Mouse (Mus musculus) intestine, embryonic 14.5 days (tissue): ENCODE results near the gene Klc2. TPM values are rescaled to one million over a fixed set of nuclear protein-coding genes. Genes with fewer than 3 reads are reported as not detected.
A peak's percentile ranks its signal among the peaks of the same experiment; 100 is the strongest.

Experiments used
- ATAC-seq: fragments of 200-750 bp; cut with Nextera tagmentation; replicated peaks from 2 replicates; pipeline ENCODE4 v1.8.0; 2017; ENCODE audit warnings: low read depth, moderate number of reproducible peaks, moderate TSS enrichment, moderate library complexity; ENCODE audit not compliant: low FRiP score, low TSS enrichment
- DNase-seq: peaks from one replicate; pipeline ENCODE4 v3.0.0-alpha.2; 2018; ENCODE audit warnings: low spot score
- H3K27ac ChIP-seq: fragments of 300-500 bp; sonication (generic); 2 replicates; pipeline ENCODE4 v1.5.1; 2014; ENCODE audit warnings: low read depth, mild to moderate bottlenecking, control low read depth
- H3K27me3 ChIP-seq: fragments of 300-500 bp; sonication (generic); replicated peaks from 2 replicates; pipeline ENCODE4 v1.6.1; 2014; ENCODE audit warnings: low read length, control low read depth; ENCODE audit not compliant: control insufficient read depth, insufficient read depth
- H3K36me3 ChIP-seq: fragments of 300-500 bp; sonication (generic); 2 replicates; pipeline ENCODE4 v1.6.1; 2014; ENCODE audit warnings: low read length, control low read depth; ENCODE audit not compliant: control insufficient read depth, insufficient read depth
- H3K4me1 ChIP-seq: fragments of 300-500 bp; sonication (generic); replicated peaks from 2 replicates; pipeline ENCODE4 v1.6.1; 2014; ENCODE audit warnings: low read length, control low read depth, mixed read lengths; ENCODE audit not compliant: control insufficient read depth, insufficient read depth
- H3K4me2 ChIP-seq: fragments of 300-500 bp; sonication (generic); 2 replicates; pipeline ENCODE4 v1.6.1; 2014; ENCODE audit warnings: low read length
- H3K4me3 ChIP-seq: fragments of 300-500 bp; sonication (generic); 2 replicates; pipeline ENCODE4 v1.5.1; 2014; ENCODE audit warnings: low read depth, low read length, control low read depth, mixed read lengths
- H3K9ac ChIP-seq: fragments of 300-500 bp; sonication (generic); 2 replicates; pipeline ENCODE4 v1.6.1; 2014; ENCODE audit warnings: mild to moderate bottlenecking, low read length
- H3K9me3 ChIP-seq: fragments of 300-500 bp; sonication (generic); 2 replicates; pipeline ENCODE4 v1.6.1; 2016; ENCODE audit warnings: low read length, control low read depth; ENCODE audit not compliant: control insufficient read depth
- WGBS: fragments of 180-500 bp; shearing (Covaris S2); extraction: QIAGEN DNeasy Blood & Tissue Kit; methylation state at CpG from one replicate; pipeline ENCODE4 v1.1.7; 2014; 5-methylcytosine and 5-hydroxymethylcytosine counted together
- polyA plus RNA-seq: library from polyadenylated mRNA; unstranded; fragments of >200 nt; fragmentation: Nextera tagmentation; extraction: Ambion mirVana; gene quantifications from 2 replicates; pipeline ENCODE4 v1.2.1, GENCODE M21; 2014

The Klc2 gene
- polyA plus RNA-seq, 1 experiment from 2014 or later, result 19.0 TPM

DNA sequence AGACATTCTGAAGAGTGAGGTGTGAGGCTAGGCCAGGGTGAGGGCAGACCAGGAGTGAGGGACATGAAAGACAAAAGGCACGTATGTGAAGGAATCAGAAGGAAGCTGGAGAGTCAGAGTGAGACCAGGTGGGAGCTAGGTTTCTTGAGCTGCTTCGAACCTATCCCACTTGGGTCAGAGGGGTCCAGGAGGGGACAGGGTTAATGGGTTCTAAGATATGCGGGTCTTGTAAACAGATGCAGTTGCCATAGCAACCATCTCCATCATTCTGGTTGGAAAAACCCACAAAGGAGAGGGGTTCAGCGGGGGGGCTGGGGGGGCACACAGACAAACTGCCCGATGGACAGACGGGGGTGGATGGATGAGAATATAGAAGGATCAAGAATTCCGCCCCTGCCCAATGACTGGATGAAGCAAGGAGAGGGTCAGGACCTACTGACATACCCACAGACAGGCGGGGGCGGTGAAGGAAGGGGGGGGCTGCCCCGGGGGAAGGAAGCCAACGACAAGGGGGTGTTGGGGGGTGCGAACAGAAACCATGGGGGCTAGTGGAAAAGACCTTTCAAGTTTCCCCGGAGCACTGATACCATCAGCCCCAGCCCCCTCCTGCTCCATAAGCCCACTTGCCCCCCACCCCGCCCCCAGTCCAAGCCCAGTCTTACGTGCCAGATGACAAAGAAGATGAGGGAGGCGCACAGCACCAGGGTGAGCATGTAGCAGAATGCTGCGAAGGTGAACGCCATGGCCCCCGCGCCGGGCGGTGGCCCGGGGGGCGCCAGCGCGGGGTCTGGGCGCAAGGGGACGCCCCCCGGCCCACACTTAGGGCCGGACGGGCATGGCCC is 20.6 kb downstream of the Klc2 start:
- DNase-seq (no peak), ATAC-seq (peak; percentile 24)
- Histone ChIP-seq H3K36me3 (peaks cover 41% of the 10 kb centered on the region), H3K4me2 (peak overlapping the region; percentile 100), H3K9me3 (no peaks in the 10 kb centered on the region), H3K27me3 (no peaks in the 10 kb centered on the region), H3K27ac (peak overlapping the region; percentile 16; the same call in 1 of the 2 replicates), H3K4me3 (peak overlapping the region; percentile 53), H3K9ac (peak overlapping the region; percentile 68), H3K4me1 (peaks cover 17% of the 10 kb centered on the region)
- 5% methylated on average over 31 of the region's 31 CpGs for WGBS

DNA sequence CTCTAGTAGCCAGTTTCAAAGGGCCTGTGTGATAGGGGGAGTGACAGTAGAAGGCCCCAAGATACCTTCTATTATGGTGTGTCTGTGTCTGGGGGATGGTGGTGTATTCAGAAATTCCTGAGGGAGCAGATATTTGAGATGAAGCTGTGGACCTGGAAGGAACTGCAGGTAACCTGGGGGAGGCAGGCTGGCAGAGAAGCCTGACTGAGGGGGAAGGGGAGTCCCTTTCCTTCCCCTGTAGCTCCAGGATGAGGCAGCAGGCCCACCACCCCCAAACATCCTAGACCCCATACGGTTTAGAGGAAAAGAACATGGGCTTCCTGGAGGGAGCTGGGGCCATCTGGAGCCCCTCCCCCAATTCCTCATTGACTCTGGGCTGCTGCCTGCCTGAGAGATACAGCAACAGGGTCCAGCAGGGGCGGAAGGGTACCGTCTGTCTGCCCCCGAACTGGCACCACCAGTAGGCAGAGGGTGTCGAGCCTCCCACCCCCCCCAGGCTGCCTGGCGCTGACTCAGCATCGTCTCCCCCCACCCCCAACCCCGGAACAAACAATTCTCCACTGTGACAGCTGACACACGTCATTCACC is 22.4 kb downstream of the Klc2 start:
- Histone ChIP-seq H3K4me1 (peaks cover 17% of the 10 kb centered on the region), H3K27me3 (no peaks in the 10 kb centered on the region)
- WGBS, result 11% methylated on average over 9 of the region's 9 CpGs

DNA sequence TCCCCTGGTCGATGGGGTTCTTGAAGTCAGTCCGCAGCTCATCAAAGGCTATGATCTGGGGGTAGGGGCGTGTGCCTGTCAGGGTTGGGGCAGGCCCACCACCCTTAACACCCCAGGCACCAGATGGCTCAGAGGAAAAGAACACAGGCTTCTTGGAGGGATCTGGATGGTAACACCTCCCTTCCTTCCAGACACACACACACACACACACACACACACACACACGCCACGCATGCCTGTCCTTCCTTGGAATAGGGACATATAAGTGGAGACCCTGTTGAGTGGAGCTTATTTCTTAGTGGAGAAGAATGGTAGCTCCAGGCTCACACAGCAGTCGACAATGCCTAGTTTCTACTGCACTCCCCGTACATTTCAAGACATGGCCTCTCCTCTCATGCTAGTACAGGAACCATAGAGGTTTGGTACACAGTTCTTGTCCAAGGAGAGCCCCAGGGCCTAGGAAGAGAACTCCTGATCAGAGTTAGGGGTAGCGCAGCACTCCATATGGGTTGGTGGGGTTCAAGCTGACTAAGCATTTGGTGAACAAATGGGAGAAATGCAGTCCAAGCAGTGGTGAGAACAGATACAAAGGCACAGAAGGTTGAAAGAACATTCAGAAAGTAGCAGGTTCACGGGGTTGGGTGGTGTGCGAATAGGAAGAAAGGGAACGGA is 23.5 kb downstream of the Klc2 start:
- 44% methylated on average over 11 of the region's 11 CpGs for WGBS
- Histone ChIP-seq H3K4me2 (no peak overlapping the region), H3K9ac (no peak overlapping the region), H3K27me3 (no peaks in the 10 kb centered on the region), H3K4me3 (no peak overlapping the region), H3K4me1 (peaks cover 17% of the 10 kb centered on the region), H3K9me3 (no peaks in the 10 kb centered on the region), H3K27ac (no peak overlapping the region), H3K36me3 (peaks cover 36% of the 10 kb centered on the region)
- DNase-seq (no peak), ATAC-seq (no peak; the same call in 1 of the 2 replicates)

More for the DNA sequence above, 22.4 kb downstream of the Klc2 start:
- no peak overlapping the region for H3K4me3 ChIP-seq
- H3K4me2 ChIP-seq, result no peak overlapping the region
- peaks cover 41% of the 10 kb centered on the region for H3K36me3 ChIP-seq
- ATAC-seq (no peak), DNase-seq (no peak)
- no peak overlapping the region for H3K27ac ChIP-seq
- no peak overlapping the region for H3K9ac ChIP-seq
- no peaks in the 10 kb centered on the region for H3K9me3 ChIP-seq

GRCm38 (mm10) chr19:5094243-5094632 is 24.1 kb downstream of the Klc2 start:
- no peaks in the 10 kb centered on the region for H3K9me3 ChIP-seq
- ATAC-seq (peak; percentile 59), DNase-seq (peak; percentile 99)
- H3K4me1 ChIP-seq, result peaks cover 19% of the 10 kb centered on the region
- H3K27ac ChIP-seq, result no peak overlapping the region
- no peak overlapping the region for H3K9ac ChIP-seq
- no peak overlapping the region for H3K4me2 ChIP-seq
- peaks cover 35% of the 10 kb centered on the region for H3K36me3 ChIP-seq
- H3K27me3 ChIP-seq, result no peaks in the 10 kb centered on the region
- no peak overlapping the region for H3K4me3 ChIP-seq
- 0% methylated on average over 21 of the region's 21 CpGs for WGBS

DNA sequence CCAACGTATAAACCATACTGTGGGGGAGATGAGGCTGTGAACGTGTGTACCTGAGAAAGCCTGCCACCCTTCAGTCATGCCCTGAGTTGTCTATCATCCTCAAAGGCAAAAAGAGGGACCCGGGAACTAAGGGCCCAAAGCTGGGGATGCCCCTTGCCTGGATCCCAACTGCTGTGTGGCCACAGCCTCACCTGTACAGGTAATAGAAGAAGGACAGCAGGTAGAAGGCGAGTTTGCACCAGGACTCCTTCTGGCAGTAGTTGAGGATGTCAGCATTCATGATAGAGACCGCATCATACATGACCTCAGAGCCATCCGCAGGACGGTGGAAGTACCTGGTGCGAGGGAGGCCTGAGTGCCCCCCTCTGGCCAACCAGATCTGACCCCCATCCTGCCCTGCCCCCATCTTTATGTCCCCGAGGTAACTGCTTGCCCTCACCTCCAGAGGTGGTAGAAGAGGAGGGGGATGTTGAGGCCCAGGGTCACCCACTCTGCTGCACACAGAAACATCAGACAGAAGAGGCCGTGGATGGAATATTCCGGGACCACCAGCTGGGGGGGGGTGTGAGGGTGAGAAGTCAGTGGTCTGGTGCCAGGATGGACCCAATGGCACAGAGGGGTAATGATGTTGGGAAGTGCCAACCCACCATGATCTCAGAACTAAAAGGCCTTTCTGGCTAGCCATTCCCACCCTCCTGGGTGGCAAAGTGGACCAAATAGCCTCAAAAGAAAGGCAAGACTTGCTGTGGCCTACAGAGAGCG is 24.7 kb downstream of the Klc2 start:
- no peak overlapping the region for H3K9ac ChIP-seq
- no peak overlapping the region for H3K4me2 ChIP-seq
- no peaks in the 10 kb centered on the region for H3K27me3 ChIP-seq
- no peaks in the 10 kb centered on the region for H3K9me3 ChIP-seq
- no peak overlapping the region for H3K4me3 ChIP-seq
- peaks cover 21% of the 10 kb centered on the region for H3K4me1 ChIP-seq
- no peak overlapping the region for H3K27ac ChIP-seq
- peaks cover 34% of the 10 kb centered on the region for H3K36me3 ChIP-seq
- ATAC-seq (no peak; the same call in 1 of the 2 replicates), DNase-seq (no peak)
- WGBS, result 70% methylated on average over 12 of the region's 12 CpGs

GRCm38 (mm10) chr19:5092083-5092482 is 26.3 kb downstream of the Klc2 start:
- WGBS, result 86% methylated on average over 10 of the region's 10 CpGs
- H3K4me1 ChIP-seq, result peaks cover 16% of the 10 kb centered on the region
- no peak for ATAC-seq

GRCm38 (mm10) chr19:5089324-5089723 is 29.0 kb downstream of the Klc2 start:
- DNase-seq (no peak), ATAC-seq (no peak)
- Histone ChIP-seq H3K36me3 (peaks cover 34% of the 10 kb centered on the region), H3K9ac (peak overlapping the region; percentile 69; the same call in 1 of the 2 replicates), H3K9me3 (no peaks in the 10 kb centered on the region), H3K4me2 (peak overlapping the region; percentile 93), H3K4me1 (peaks cover 10% of the 10 kb centered on the region), H3K27ac (no peak overlapping the region), H3K4me3 (peak overlapping the region; percentile 87), H3K27me3 (peaks cover 22% of the 10 kb centered on the region)
- 85% methylated on average over 4 of the region's 4 CpGs for WGBS

More at GRCm38 (mm10) chr19:5092083-5092482, 26.3 kb downstream of the Klc2 start:
- Histone ChIP-seq H3K27me3 (no peaks in the 10 kb centered on the region), H3K9ac (no peak overlapping the region), H3K4me3 (no peak overlapping the region), H3K36me3 (peaks cover 34% of the 10 kb centered on the region), H3K27ac (no peak overlapping the region), H3K4me2 (no peak overlapping the region), H3K9me3 (no peaks in the 10 kb centered on the region)
- no peak for DNase-seq
